In genomic region chr4:135986943-135987710, GRCm38 (mm10) we compare ENCODE assay signal across 8 mouse cellular contexts. TPM values are rescaled to one million over a fixed set of nuclear protein-coding genes. Genes with fewer than 3 reads are reported as not detected.
A peak's percentile ranks its signal among the peaks of the same experiment; 100 is the strongest.
DNase-seq lines count a peak whose midpoint lies in the region; ATAC-seq and TF ChIP-seq lines count a peak whose summit lies in the region.

Gene Pithd1 (minus strand): TSS chr4:135987264.

- TF ChIP-seq POLR2A in lung, adult 2 months (IDR thresholded peaks at IDR 0.05; ENCODE audit: borderline replicate concordance, extremely low read depth, low read depth, low read length), result peak; percentile 94

- no peak for TF ChIP-seq CTCF in lung, adult 2 months (IDR thresholded peaks at IDR 0.05; ENCODE audit: insufficient read depth, low read length)

- H3K27ac ChIP-seq in forebrain, embryonic 15.5 days (replicated peaks), result peak within 1 kb of the TSS; percentile 91

- intact Hi-C loops in heart, postnatal 25 days (cut with DNase I), result loop anchor here (5.0 kb wide), 1 partner anchor 65 kb away; the partner anchor contains the start of gene Rpl11

- DNase-seq in ES-CJ7 (ENCODE audit: low read depth, low spot score), result peak; percentile 93
- DNase-seq in cerebellum, adult 11 months, result peak; percentile 94
- DNase-seq in heart, postnatal 25 days (ENCODE audit: low spot score), result peak; percentile 88
- DNase-seq in layer of hippocampus, adult 18-20 months (ENCODE audit: low spot score in 2 of 2), result peak; percentile 88 to 94
- DNase-seq in lung, adult 2 months, result peak; percentile 90
- peak; percentile 88 for DNase-seq in thymus, adult 18-20 months

- peaks cover 9% of the 10 kb centered on the region; the same call in 1 of the 2 replicates for H3K36me3 ChIP-seq in forebrain, embryonic 15.5 days

- ATAC-seq in forebrain, embryonic 15.5 days (replicated peaks), result peak; percentile 93
- ATAC-seq in neutrophil, adult 5-6 weeks (ENCODE audit: extremely low read depth, insufficient number of reproducible peaks, low FRiP score, poor library complexity, severe bottlenecking), result peak; percentile 79

- H3K4me1 ChIP-seq in forebrain, embryonic 15.5 days, result peaks cover 21% of the 10 kb centered on the region
- no peaks in the 10 kb centered on the region; the same call in 1 of the 2 replicates for H3K4me1 ChIP-seq in lung, adult 2 months (ENCODE audit: control insufficient read depth, insufficient read depth, low read length)

- peak within 1 kb of the TSS; percentile 91 for H3K9ac ChIP-seq in forebrain, embryonic 15.5 days (replicated peaks)

- WGBS in forebrain, embryonic 15.5 days, result under 1% methylated on average over 79 of the region's 81 CpGs
- under 1% methylated on average over 81 of the region's 81 CpGs for WGBS in lung, adult 2 months

- no peaks in the 10 kb centered on the region for H3K9me3 ChIP-seq in forebrain, embryonic 15.5 days

- H3K27me3 ChIP-seq in forebrain, embryonic 15.5 days, result no peaks in the 10 kb centered on the region

- H3K4me2 ChIP-seq in forebrain, embryonic 15.5 days (replicated peaks), result peak within 1 kb of the TSS; percentile 93

- H3K4me3 ChIP-seq in forebrain, embryonic 15.5 days, result peak within 1 kb of the TSS; percentile 85
- H3K4me3 ChIP-seq in lung, adult 2 months (replicated peaks; ENCODE audit: extremely low read depth, low read depth, low read length), result peak within 1 kb of the TSS; percentile 89

RNA-seq across cellular contexts. Expression of gene Pithd1, which starts in this region (rescaled TPM):
- 52.1 and 55.3 TPM in 2 replicates for polyA plus RNA-seq in forebrain, embryonic 15.5 days (2015; fragmentation: Nextera tagmentation; extraction: Ambion mirVana)
- 10 to 100 TPM; 16.0 to 18.0 TPM for total RNA-seq in heart, postnatal 25 days (2021)
- total RNA-seq in layer of hippocampus, adult 18-20 months (2021), result 10 to 100 TPM; 88.9 to 93.4 TPM
- 33.5 and 48.0 TPM in 2 replicates for polyA plus RNA-seq in lung, adult 2 months (2012; rRNA removed)
- total RNA-seq in neutrophil, adult 5-6 weeks (2017), result 58.7 and 77.3 TPM in 2 replicates

Comparison
In these comparisons a context has a peak if more than half of its experiments do, and no peak if none do; other contexts are left out.
1. Peak in every context shown above with its lines: DNase-seq, ATAC-seq, H3K4me3 ChIP-seq and H3K27ac ChIP-seq.